Mouse (Mus musculus) neural tube, embryonic 14.5 days (tissue): ENCODE data around the gene Glt8d2. TPM values are rescaled to one million over a fixed set of nuclear protein-coding genes. Genes with fewer than 3 reads are reported as not detected.

Source experiments
- polyA plus RNA-seq: library from polyadenylated mRNA; unstranded; fragments of >200 nt; fragmentation: Nextera tagmentation; extraction: Ambion mirVana; gene quantifications from 2 replicates; pipeline ENCODE4 v1.2.1, GENCODE M21; 2014

Gene Glt8d2
- polyA plus RNA-seq, 1 experiment from 2014 or later = 0.42 TPM

Other genes starting within 250 kb of the Glt8d2 start
- not detected in 2 replicates for gene Gm1553, start 198.0 kb downstream of the Glt8d2 start, polyA plus RNA-seq
- gene 1190007I07Rik, start 67.4 kb downstream of the Glt8d2 start, polyA plus RNA-seq = 32.8 and 44.8 TPM in 2 replicates
- 157 and 206 TPM in 2 replicates for gene Tdg, start 60.8 kb downstream of the Glt8d2 start, polyA plus RNA-seq
- 38.2 and 40.6 TPM in 2 replicates for gene Hcfc2, start 5.5 kb upstream of the Glt8d2 start, polyA plus RNA-seq
- 41.2 and 48.2 TPM in 2 replicates for gene Nfyb, start 73.5 kb upstream of the Glt8d2 start, polyA plus RNA-seq
- gene Txnrd1, start 143.3 kb upstream of the Glt8d2 start, polyA plus RNA-seq = 110 and 132 TPM in 2 replicates
- gene Eid3, start 176.0 kb upstream of the Glt8d2 start, polyA plus RNA-seq = 0.81 and 0.88 TPM in 2 replicates